Mouse (Mus musculus) stomach, embryonic 16.5 days (tissue): ENCODE measurements at regions not wholly inside any gene's neighbourhood (a gene's known extent, or its start where the extent isn't known, plus 50 kb on each side); places are given as distances from the start of the nearest gene placed in this dataset.

Experiments
- ATAC-seq: fragments of 200-750 bp; cut with Nextera tagmentation; 2 replicates; pipeline ENCODE4 v1.8.0; 2017; ENCODE audit warnings: moderate number of reproducible peaks, moderate TSS enrichment; ENCODE audit not compliant: insufficient read depth, low FRiP score
- H3K27ac ChIP-seq: fragments of 300-500 bp; sonication (generic); 2 replicates; pipeline ENCODE4 v1.5.1; 2014; ENCODE audit warnings: low read length
- H3K27me3 ChIP-seq: fragments of 300-500 bp; sonication (generic); 2 replicates; pipeline ENCODE4 v1.6.1; 2014; ENCODE audit warnings: low read length, control low read depth, mixed read lengths; ENCODE audit not compliant: control insufficient read depth, insufficient read depth
- H3K36me3 ChIP-seq: fragments of 300-500 bp; sonication (generic); 2 replicates; pipeline ENCODE4 v1.6.1; 2014; ENCODE audit warnings: low read length; ENCODE audit not compliant: control insufficient read depth, insufficient read depth
- H3K4me1 ChIP-seq: fragments of 300-500 bp; sonication (generic); 2 replicates; pipeline ENCODE4 v1.6.1; 2014; ENCODE audit warnings: low read length, control low read depth, mixed read lengths; ENCODE audit not compliant: control insufficient read depth, insufficient read depth
- H3K4me2 ChIP-seq: fragments of 300-500 bp; sonication (generic); 2 replicates; pipeline ENCODE4 v1.6.1; 2014; ENCODE audit warnings: low read depth, low read length, mixed read lengths
- H3K4me3 ChIP-seq: fragments of 300-500 bp; sonication (generic); replicated peaks from 2 replicates; pipeline ENCODE4 v1.5.1; 2014; ENCODE audit warnings: mild to moderate bottlenecking, low read length
- H3K9ac ChIP-seq: fragments of 300-500 bp; sonication (generic); 2 replicates; pipeline ENCODE4 v1.6.1; 2014; ENCODE audit warnings: low read length
- H3K9me3 ChIP-seq: fragments of 300-500 bp; sonication (generic); replicated peaks from 2 replicates; pipeline ENCODE4 v1.6.1; 2016; ENCODE audit warnings: low read length, control low read depth; ENCODE audit not compliant: control insufficient read depth
- WGBS: fragments of 180-500 bp; shearing (Covaris S2); extraction: QIAGEN DNeasy Blood & Tissue Kit; methylation state at CpG from one replicate; pipeline ENCODE4 v1.1.7; 2014; 5-methylcytosine and 5-hydroxymethylcytosine counted together

GRCm38 (mm10) chr1:73535726-73536265, 520.1 kb upstream of the Tnp1 start:
- Histone ChIP-seq H3K27ac (no peak overlapping the region), H3K4me1 (no peaks in the 10 kb centered on the region), H3K9ac (no peak overlapping the region), H3K4me2 (no peak overlapping the region), H3K27me3 (no peaks in the 10 kb centered on the region), H3K9me3 (no peaks in the 10 kb centered on the region), H3K4me3 (no peak overlapping the region), H3K36me3 (no peaks in the 10 kb centered on the region)
- 80% methylated on average over 4 of the region's 4 CpGs for WGBS
- no peak for ATAC-seq

GRCm38 (mm10) chr1:73533526-73533925, 517.8 kb upstream of the Tnp1 start:
- H3K27me3 ChIP-seq, result no peaks in the 10 kb centered on the region
- no peaks in the 10 kb centered on the region for H3K4me1 ChIP-seq
- no peak overlapping the region for H3K4me3 ChIP-seq
- no peaks in the 10 kb centered on the region for H3K36me3 ChIP-seq
- no peak for ATAC-seq
- no peak overlapping the region for H3K4me2 ChIP-seq
- no peak overlapping the region for H3K27ac ChIP-seq
- H3K9ac ChIP-seq, result no peak overlapping the region
- WGBS, result 87% methylated on average over 3 of the region's 3 CpGs
- no peaks in the 10 kb centered on the region for H3K9me3 ChIP-seq

GRCm38 (mm10) chr1:73532316-73532715, 516.6 kb upstream of the Tnp1 start:
- Histone ChIP-seq H3K4me3 (no peak overlapping the region), H3K9ac (no peak overlapping the region), H3K4me1 (no peaks in the 10 kb centered on the region), H3K27me3 (no peaks in the 10 kb centered on the region), H3K27ac (no peak overlapping the region), H3K36me3 (no peaks in the 10 kb centered on the region), H3K9me3 (no peaks in the 10 kb centered on the region), H3K4me2 (no peak overlapping the region)
- ATAC-seq, result no peak
- 86% methylated on average over 4 of the region's 4 CpGs for WGBS

- H3K4me3 ChIP-seq, result no peak overlapping the region
- H3K36me3 ChIP-seq, result no peaks in the 10 kb centered on the region
- H3K4me1 ChIP-seq, result no peaks in the 10 kb centered on the region
- WGBS, result 46% methylated on average over 3 of the region's 3 CpGs
- H3K27ac ChIP-seq, result no peak overlapping the region
- no peaks in the 10 kb centered on the region for H3K27me3 ChIP-seq
- no peak overlapping the region for H3K9ac ChIP-seq
- no peaks in the 10 kb centered on the region for H3K9me3 ChIP-seq
- no peak overlapping the region for H3K4me2 ChIP-seq
- ATAC-seq, result no peak
Measured at GRCm38 (mm10) chr1:73531831-73532230, 516.1 kb upstream of the Tnp1 start.

- 60% methylated on average over 2 of the region's 2 CpGs for WGBS
- Histone ChIP-seq H3K27ac (no peak overlapping the region), H3K4me2 (no peak overlapping the region), H3K4me1 (no peaks in the 10 kb centered on the region), H3K9ac (no peak overlapping the region), H3K9me3 (no peaks in the 10 kb centered on the region), H3K36me3 (no peaks in the 10 kb centered on the region), H3K4me3 (no peak overlapping the region), H3K27me3 (no peaks in the 10 kb centered on the region)
- ATAC-seq, result no peak
Measured at GRCm38 (mm10) chr1:73530326-73530725, 514.6 kb upstream of the Tnp1 start.

- no peak overlapping the region for H3K27ac ChIP-seq
- no peaks in the 10 kb centered on the region for H3K9me3 ChIP-seq
- no peak overlapping the region for H3K9ac ChIP-seq
- H3K4me1 ChIP-seq, result no peaks in the 10 kb centered on the region
- H3K4me2 ChIP-seq, result no peak overlapping the region
- no peak overlapping the region for H3K4me3 ChIP-seq
- H3K27me3 ChIP-seq, result no peaks in the 10 kb centered on the region
- 92% methylated on average over 1 of the region's 1 CpGs for WGBS
- H3K36me3 ChIP-seq, result no peaks in the 10 kb centered on the region
- no peak for ATAC-seq
Measured at GRCm38 (mm10) chr1:73528623-73529022, 512.9 kb upstream of the Tnp1 start.

GRCm38 (mm10) chr1:73516441-73516840, 500.7 kb upstream of the Tnp1 start:
- Histone ChIP-seq H3K27ac (0 out of 2 replicates have a peak overlapping the region, but pooled peaks have one; percentile 3), H3K36me3 (no peaks in the 10 kb centered on the region), H3K27me3 (no peaks in the 10 kb centered on the region), H3K4me1 (no peaks in the 10 kb centered on the region; the same call in 1 of the 2 replicates), H3K9ac (no peak overlapping the region), H3K4me3 (no peak overlapping the region), H3K9me3 (no peaks in the 10 kb centered on the region), H3K4me2 (no peak overlapping the region)
- 60% methylated on average over 8 of the region's 8 CpGs for WGBS
- no peak for ATAC-seq

GRCm38 (mm10) chr1:73515781-73516180, 500.1 kb upstream of the Tnp1 start:
- no peak overlapping the region for H3K27ac ChIP-seq
- H3K9me3 ChIP-seq, result no peaks in the 10 kb centered on the region
- 89% methylated on average over 5 of the region's 5 CpGs for WGBS
- H3K4me1 ChIP-seq, result no peaks in the 10 kb centered on the region; the same call in 1 of the 2 replicates
- H3K4me3 ChIP-seq, result no peak overlapping the region
- H3K36me3 ChIP-seq, result no peaks in the 10 kb centered on the region
- ATAC-seq, result no peak
- H3K27me3 ChIP-seq, result no peaks in the 10 kb centered on the region
- no peak overlapping the region for H3K4me2 ChIP-seq
- no peak overlapping the region for H3K9ac ChIP-seq

- Histone ChIP-seq H3K4me1 (no peaks in the 10 kb centered on the region; the same call in 1 of the 2 replicates), H3K9ac (no peak overlapping the region), H3K4me3 (no peak overlapping the region), H3K36me3 (no peaks in the 10 kb centered on the region), H3K27me3 (no peaks in the 10 kb centered on the region), H3K4me2 (no peak overlapping the region), H3K27ac (no peak overlapping the region), H3K9me3 (no peaks in the 10 kb centered on the region)
- ATAC-seq, result no peak
- 49% methylated on average over 5 of the region's 5 CpGs for WGBS
Measured at GRCm38 (mm10) chr1:73513822-73514221, 498.1 kb upstream of the Tnp1 start.
